Mouse (Mus musculus): ENCODE measurements at regions not wholly inside any gene's neighbourhood (a gene's known extent, or its start where the extent isn't known, plus 50 kb on each side); places are given as distances from the start of the nearest gene placed in this dataset.

DNA sequence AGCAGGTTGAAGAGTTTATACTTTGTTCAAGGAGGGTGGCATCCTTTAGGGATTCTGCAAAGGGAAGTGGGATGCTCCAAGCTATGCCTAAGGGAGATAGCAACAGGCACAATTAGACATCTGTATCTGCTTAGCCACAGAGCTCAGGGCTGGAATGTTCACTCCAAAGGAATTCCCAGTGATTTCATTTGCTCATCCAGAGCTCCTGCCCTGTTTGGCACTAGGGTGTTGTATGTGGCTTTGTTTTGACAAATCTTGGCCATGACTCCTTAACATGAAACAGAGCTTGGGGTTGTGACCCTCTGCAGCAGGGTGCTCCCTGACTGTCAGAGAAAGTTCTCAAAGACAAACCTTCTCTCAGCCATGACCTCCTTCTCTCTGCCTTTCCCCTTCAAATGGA, 194.8 kb upstream of the 1810046K07Rik start:
- no peak for TF ChIP-seq CTCF (conservative IDR thresholded peaks at IDR 0.05 in 1 of 2, IDR thresholded peaks at IDR 0.05 in 1 of 2; ENCODE audit: low read depth in 2 of 2, low read length in 2 of 2)
- TF ChIP-seq JUND (conservative IDR thresholded peaks at IDR 0.05; ENCODE audit: low read depth, low read length), result no peak
- no peak for TF ChIP-seq POLR2A (IDR thresholded peaks at IDR 0.05; ENCODE audit: low read depth, low read length)
- no peak for TF ChIP-seq ELF1 (IDR thresholded peaks at IDR 0.05; ENCODE audit: low read depth, low read length)
- TF ChIP-seq MAZ (IDR thresholded peaks at IDR 0.05; ENCODE audit: low read depth, low read length), result no peak
